Mouse (Mus musculus): ENCODE results near the gene Tyw1.

The Tyw1 gene

GRCm38 (mm10) chr5:130263454-130263853 lies 8.0 kb downstream of the Tyw1 start:
- DNase-seq (ENCODE audit: extremely low read depth, insufficient read length, low spot score), result no peak

- DNase-seq (ENCODE audit: extremely low read depth, insufficient read length, low spot score), result no peak
Observed at GRCm38 (mm10) chr5:130264433-130265005, 9.1 kb downstream of the Tyw1 start.

- DNase-seq (ENCODE audit: extremely low read depth, insufficient read length, low spot score), result no peak
Observed at GRCm38 (mm10) chr5:130266651-130267050, 11.2 kb downstream of the Tyw1 start.

GRCm38 (mm10) chr5:130267316-130267715 lies 11.9 kb downstream of the Tyw1 start:
- DNase-seq (ENCODE audit: extremely low read depth, insufficient read length, low spot score), result no peak

- no peak for DNase-seq (ENCODE audit: extremely low read depth, insufficient read length, low spot score)
Observed at GRCm38 (mm10) chr5:130268976-130269375, 13.6 kb downstream of the Tyw1 start.

- no peak for DNase-seq (ENCODE audit: extremely low read depth, insufficient read length, low spot score)
Observed at GRCm38 (mm10) chr5:130272344-130272743, 16.9 kb downstream of the Tyw1 start.

- no peak for DNase-seq (ENCODE audit: extremely low read depth, insufficient read length, low spot score)
Observed at GRCm38 (mm10) chr5:130273046-130273445, 17.6 kb downstream of the Tyw1 start.

GRCm38 (mm10) chr5:130275509-130275908 lies 20.1 kb downstream of the Tyw1 start:
- DNase-seq (ENCODE audit: extremely low read depth, insufficient read length, low spot score), result no peak

GRCm38 (mm10) chr5:130278011-130278472 lies 22.6 kb downstream of the Tyw1 start:
- no peak for DNase-seq (ENCODE audit: extremely low read depth, insufficient read length, low spot score)

- no peak for DNase-seq (ENCODE audit: extremely low read depth, insufficient read length, low spot score)
Observed at GRCm38 (mm10) chr5:130283079-130283732, 27.8 kb downstream of the Tyw1 start.

- DNase-seq (ENCODE audit: extremely low read depth, insufficient read length, low spot score), result no peak
Observed at GRCm38 (mm10) chr5:130288106-130288505, 32.7 kb downstream of the Tyw1 start.

- DNase-seq (ENCODE audit: extremely low read depth, insufficient read length, low spot score), result no peak
Observed at GRCm38 (mm10) chr5:130290242-130290641, 34.8 kb downstream of the Tyw1 start.

- no peak for DNase-seq (ENCODE audit: extremely low read depth, insufficient read length, low spot score)
Observed at GRCm38 (mm10) chr5:130290775-130291174, 35.4 kb downstream of the Tyw1 start.

GRCm38 (mm10) chr5:130292976-130293375 lies 37.6 kb downstream of the Tyw1 start:
- no peak for DNase-seq (ENCODE audit: extremely low read depth, insufficient read length, low spot score)

GRCm38 (mm10) chr5:130293941-130294340 lies 38.5 kb downstream of the Tyw1 start:
- DNase-seq (ENCODE audit: extremely low read depth, insufficient read length, low spot score), result no peak

GRCm38 (mm10) chr5:130294598-130294997 lies 39.2 kb downstream of the Tyw1 start:
- DNase-seq (ENCODE audit: extremely low read depth, insufficient read length, low spot score), result no peak

GRCm38 (mm10) chr5:130296071-130296470 lies 40.7 kb downstream of the Tyw1 start:
- DNase-seq (ENCODE audit: extremely low read depth, insufficient read length, low spot score), result no peak

- DNase-seq (ENCODE audit: extremely low read depth, insufficient read length, low spot score), result no peak
Observed at GRCm38 (mm10) chr5:130298831-130299460, 43.5 kb downstream of the Tyw1 start.

- DNase-seq (ENCODE audit: extremely low read depth, insufficient read length, low spot score), result no peak
Observed at GRCm38 (mm10) chr5:130299526-130299925, 44.1 kb downstream of the Tyw1 start.

- DNase-seq (ENCODE audit: extremely low read depth, insufficient read length, low spot score), result no peak
Observed at GRCm38 (mm10) chr5:130303611-130304010, 48.2 kb downstream of the Tyw1 start.

- no peak for DNase-seq (ENCODE audit: extremely low read depth, insufficient read length, low spot score)
Observed at GRCm38 (mm10) chr5:130307921-130308320, 52.5 kb downstream of the Tyw1 start.

GRCm38 (mm10) chr5:130310077-130310476 lies 54.7 kb downstream of the Tyw1 start:
- DNase-seq (ENCODE audit: extremely low read depth, insufficient read length, low spot score), result no peak

Measured in 3134 (cell line).